Mouse (Mus musculus) kidney, adult 2 months (tissue): ENCODE results near the gene Chrm1.

ENCODE experiments used
- CTCF ChIP-seq: fragments of 200-500 bp; conservative IDR thresholded peaks from 2 replicates; pipeline ENCODE4 v1.5.1; 2011; ENCODE audit warnings: low read depth, mild to moderate bottlenecking, control low read depth, low read length, moderate library complexity, mixed read lengths; ENCODE audit not compliant: insufficient read depth, insufficient read length
- POLR2A ChIP-seq: fragments of 200-500 bp; IDR thresholded peaks from one replicate; pipeline ENCODE4 v1.6.1; 2011; ENCODE audit warnings: low read depth, low read length, control low read depth

DNA sequence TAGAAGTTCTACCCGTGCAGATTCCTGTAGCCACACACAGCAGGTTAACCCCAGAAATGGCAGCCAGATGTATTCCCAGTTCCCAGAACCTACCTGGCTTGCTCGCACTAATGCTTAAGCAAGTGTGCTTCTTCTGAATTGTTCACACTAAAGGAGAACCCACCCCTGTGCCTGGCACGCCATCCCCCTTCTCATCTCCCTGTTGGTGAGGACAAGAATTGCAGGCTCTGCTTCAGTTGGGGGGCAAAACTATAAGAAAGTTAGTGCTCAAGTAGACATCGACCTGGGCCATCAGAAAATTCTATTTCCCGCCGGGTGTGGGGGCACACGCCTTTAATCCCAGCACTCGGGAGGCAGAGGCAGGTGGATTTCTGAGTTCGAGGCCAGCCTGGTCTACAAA is 36.1 kb downstream of the Chrm1 start:
- TF ChIP-seq CTCF (no peak), POLR2A (no peak)
